Mouse (Mus musculus): ENCODE data around the gene Lce1a1.
"Not testable (repeated sequence)": the region's sequence is repeated elsewhere in the genome, so short reads cannot be mapped to it uniquely, and the experiment has no call there.

Lce1a1 gene

DNA sequence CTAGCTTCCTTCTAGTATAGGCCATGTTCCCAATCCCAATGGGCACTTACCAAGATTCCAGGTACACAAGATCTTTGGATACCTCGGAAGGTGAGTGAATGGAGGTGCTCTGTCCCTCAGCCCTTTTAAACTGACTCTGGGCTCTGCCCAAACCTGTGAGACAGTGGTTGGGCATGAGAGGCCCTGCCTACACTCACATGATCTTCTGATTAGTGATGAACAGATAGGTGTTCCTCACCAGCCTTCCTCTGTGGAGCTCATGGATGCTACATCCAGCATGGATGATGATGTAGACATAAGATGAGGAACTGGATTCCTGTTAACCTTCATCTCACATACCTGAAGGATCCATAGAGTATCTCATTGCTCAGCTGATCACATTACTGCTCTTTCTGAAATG is at the start of gene Lce1a1:
TSS of gene Lce1a1 (minus strand) at position 101 of the 400 bp plus-strand sequence.
- in situ Hi-C loops (cut with MboI, MseI) = no loop called here

- in situ Hi-C loops (cut with MboI, MseI) = no loop called here
Observed at GRCm38 (mm10) chr3:92694613-92695012, 46.5 kb upstream of the Lce1a1 start.

- in situ Hi-C loops (cut with MboI, MseI) = no loop called here
Observed at GRCm38 (mm10) chr3:92691688-92692087, 43.6 kb upstream of the Lce1a1 start.

DNA sequence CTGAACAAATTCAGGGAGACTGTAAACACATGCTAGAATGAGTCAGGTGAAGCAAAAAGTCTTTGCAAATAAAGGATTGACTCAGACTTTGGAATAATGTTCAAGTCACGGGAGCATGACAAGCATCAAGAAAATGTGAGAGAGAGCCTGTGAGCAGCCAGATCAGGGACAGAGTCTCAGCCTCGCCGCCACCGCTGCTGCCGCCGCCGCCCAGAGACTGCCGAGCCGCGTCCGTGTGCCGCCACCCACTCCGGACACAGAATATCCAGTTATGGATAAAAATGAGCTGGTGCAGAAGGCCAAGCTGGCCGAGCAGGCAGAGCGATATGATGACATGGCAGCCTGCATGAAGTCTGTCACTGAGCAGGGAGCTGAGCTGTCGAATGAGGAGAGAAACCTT is 41.0 kb upstream of the Lce1a1 start:
- in situ Hi-C loops (cut with MboI, MseI) = not testable (repeated sequence)

DNA sequence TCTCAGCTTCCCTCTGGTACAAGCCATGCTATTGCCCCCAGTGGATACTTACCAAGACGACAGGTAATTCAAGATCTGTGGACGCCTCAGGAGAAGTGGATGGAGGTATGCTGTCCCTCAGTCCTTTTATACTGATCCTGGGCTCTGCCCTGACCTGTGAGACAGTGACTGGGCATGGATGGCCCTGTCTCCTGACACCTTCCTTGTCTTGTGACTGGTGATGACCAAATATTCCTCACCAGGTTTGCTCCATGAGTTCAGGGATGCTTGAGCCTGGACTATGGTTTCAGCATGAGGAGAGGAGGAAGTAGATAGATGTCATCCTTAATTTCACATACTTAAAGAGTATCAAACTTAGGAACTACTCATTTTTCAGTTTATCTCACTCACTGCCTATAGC is 39.0 kb upstream of the Lce1a1 start, which contains the start of gene Lce1d:
TSS of gene Lce1d (minus strand) at position 101 of the 400 bp plus-strand sequence.
- in situ Hi-C loops (cut with MboI, MseI) = no loop called here

- in situ Hi-C loops (cut with MboI, MseI) = no loop called here
Observed at GRCm38 (mm10) chr3:92678947-92679346, 30.8 kb upstream of the Lce1a1 start, which contains the start of gene Lce1c. Gene Lce1c, plus strand, starts transcription at chr3:92679247.

DNA sequence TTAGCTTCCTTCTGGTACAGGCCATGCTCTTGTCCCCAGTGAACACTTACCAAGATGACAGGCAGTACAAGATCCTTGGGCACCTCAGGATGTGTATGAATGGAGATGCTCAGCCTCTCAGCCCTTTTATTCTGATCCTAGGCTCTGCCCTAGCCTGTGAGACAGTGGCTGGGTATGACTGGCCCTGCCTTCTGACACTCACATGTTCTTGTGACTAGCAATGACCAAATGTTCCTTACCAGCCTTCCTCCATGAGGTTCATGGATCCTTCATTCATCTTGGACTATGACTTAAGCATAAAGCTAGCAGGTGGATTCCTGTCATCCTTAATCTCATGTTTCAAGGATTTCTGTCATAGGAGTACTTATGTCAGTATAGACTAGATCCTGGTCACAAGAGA is 22.1 kb upstream of the Lce1a1 start, which contains the start of gene Lce1a2:
TSS of gene Lce1a2 (minus strand) at position 101 of the 400 bp plus-strand sequence.
- in situ Hi-C loops (cut with MboI, MseI) = no loop called here

DNA sequence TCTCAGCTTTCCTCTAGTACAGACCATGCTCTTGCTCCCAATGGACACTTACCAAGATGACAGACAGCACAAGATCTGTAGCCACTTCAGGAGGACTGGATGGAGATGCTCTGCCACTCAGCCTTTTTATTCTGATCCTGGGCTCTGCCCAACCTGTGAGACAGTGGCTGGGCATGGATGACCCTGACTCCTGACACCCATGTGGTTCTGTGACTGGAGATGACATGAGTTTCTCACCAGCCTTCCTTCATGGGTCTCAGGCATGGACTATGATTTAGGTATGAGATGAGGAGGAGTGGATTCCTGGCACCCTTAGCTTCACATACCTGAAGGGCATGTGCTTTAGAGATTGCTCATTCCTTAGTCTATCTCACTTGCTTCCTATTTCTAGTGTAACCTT is 8.7 kb upstream of the Lce1a1 start, which contains the start of gene Lce1b:
TSS of gene Lce1b (minus strand) at position 101 of the 400 bp plus-strand sequence.
- in situ Hi-C loops (cut with MboI, MseI) = no loop called here

- in situ Hi-C loops (cut with MboI, MseI) = no loop called here
Observed at GRCm38 (mm10) chr3:92639854-92640253, 8.3 kb downstream of the Lce1a1 start.

GRCm38 (mm10) chr3:92638653-92638991 is 9.5 kb downstream of the Lce1a1 start:
- in situ Hi-C loops (cut with MboI, MseI) = no loop called here

DNA sequence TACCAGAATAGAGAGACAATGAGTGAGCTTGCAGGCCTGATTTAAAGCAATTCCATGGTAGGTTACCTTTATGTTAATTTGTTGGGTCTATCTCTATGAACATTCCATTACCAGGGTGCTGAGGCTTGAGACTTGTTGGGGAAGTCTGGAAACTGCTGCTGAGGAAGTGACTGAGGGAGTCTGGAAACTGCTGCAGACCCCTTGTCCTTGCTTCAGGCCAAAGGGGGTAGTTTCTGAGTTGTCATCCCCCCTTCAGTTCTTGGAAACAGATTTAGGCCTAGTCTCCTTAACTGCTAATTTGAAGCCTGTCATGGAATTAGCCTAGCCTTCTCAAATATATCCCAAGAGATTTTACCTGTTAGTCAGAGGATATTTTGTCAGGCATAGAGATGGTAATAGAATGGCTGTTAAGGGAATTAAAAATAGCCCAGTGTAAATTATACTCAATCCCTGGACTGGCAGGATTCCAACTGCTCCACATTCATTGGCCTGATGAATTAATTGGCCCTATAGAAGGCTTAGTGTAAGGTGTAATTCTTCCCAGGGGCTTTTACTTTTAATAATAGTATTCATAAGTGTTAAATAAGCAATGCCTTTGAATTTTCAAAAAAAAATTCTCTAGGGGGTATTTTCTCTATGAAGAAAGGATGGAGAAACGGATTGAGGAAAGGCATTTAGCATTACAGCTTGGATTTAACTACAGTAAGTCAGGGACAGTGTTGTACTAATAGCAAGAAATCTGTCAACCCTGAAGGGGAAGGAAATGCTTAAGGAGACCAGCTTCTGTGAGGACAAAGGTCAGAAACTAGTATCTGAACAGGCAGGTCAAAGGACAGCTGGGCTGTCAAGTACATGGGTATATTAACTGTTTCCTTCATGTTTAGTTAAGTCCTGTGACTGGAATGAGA is 10.1 kb downstream of the Lce1a1 start:
- in situ Hi-C loops (cut with MboI, MseI) = no loop called here

GRCm38 (mm10) chr3:92621560-92621959 is 26.5 kb downstream of the Lce1a1 start, which contains the start of gene Lce6a:
Gene Lce6a, minus strand, starts transcription at chr3:92621660.
- in situ Hi-C loops (cut with MboI, MseI) = loop anchor here in 1 of 2 experiments (25.0 kb wide), 1 partner anchor 959 kb away; no protein-coding TSS in a partner anchor

GRCm38 (mm10) chr3:92609804-92610203 is 38.3 kb downstream of the Lce1a1 start:
- in situ Hi-C loops (cut with MboI, MseI) = loop anchor here in 1 of 2 experiments (25.0 kb wide), 1 partner anchor 948 kb away; no protein-coding TSS in a partner anchor

GRCm38 (mm10) chr3:92607392-92607791 is 40.7 kb downstream of the Lce1a1 start, which contains the start of gene 2210017I01Rik:
Gene 2210017I01Rik, minus strand, starts transcription at chr3:92607492.
- in situ Hi-C loops (cut with MboI, MseI) = loop anchor here in 1 of 2 experiments (25.0 kb wide), 1 partner anchor 945 kb away; no protein-coding TSS in a partner anchor

- in situ Hi-C loops (cut with MboI, MseI) = loop anchor here (5.0 to 25.0 kb wide), 3 partner anchors 445 to 940 kb away; no protein-coding TSS in a partner anchor
Observed at GRCm38 (mm10) chr3:92602169-92602568, 45.9 kb downstream of the Lce1a1 start.

DNA sequence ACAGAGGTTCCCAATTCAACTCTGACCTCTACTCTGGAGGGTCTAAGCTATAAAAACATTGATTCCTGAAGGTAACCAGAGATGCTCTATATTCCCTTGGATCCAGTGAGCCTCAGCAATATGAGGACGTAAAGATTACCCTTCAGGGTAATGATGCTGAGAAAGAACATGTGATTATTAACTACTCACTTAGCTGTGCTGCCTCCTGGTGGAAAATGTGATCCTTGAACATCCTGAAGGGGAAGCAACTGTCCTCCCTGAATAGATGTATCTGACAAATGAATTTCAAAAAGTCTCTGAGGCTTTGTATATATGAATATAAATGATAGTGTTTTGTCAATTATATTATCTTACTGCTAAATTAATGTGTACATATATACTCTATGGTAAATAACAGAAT is 47.7 kb downstream of the Lce1a1 start:
- in situ Hi-C loops (cut with MboI, MseI) = loop anchor here (5.0 to 25.0 kb wide), 3 partner anchors 443 to 938 kb away; no protein-coding TSS in a partner anchor

- in situ Hi-C loops (cut with MboI, MseI) = loop anchor here (5.0 to 25.0 kb wide), 3 partner anchors 443 to 938 kb away; no protein-coding TSS in a partner anchor
Observed at GRCm38 (mm10) chr3:92599973-92600372, 48.1 kb downstream of the Lce1a1 start.

DNA sequence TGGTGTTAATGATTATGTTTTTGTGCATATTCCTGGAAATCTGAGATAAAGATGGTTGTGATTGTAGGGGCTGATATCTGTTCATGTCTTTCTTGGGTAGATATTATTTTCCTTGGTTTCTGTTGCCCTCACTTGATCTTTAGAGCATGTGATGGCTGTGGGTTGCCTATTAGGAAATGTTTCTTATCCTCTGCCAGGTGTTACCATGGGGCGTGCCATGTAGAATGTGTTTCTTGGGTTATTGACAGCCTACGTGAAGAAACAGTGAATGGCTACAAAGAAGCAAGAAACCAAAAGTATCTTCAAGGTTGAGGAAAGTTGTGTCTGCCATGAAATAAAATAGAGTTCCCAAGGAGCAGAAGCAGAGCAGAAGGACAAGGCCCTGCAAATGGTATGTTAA is 49.7 kb downstream of the Lce1a1 start:
- in situ Hi-C loops (cut with MboI, MseI) = no loop called here
